Mouse (Mus musculus) brain, embryonic 14.5 days (tissue): ENCODE data around the gene Gpkow.

Experiments
- CTCF ChIP-seq: fragments of 200-500 bp; IDR thresholded peaks from 2 replicates; pipeline ENCODE4 v1.5.1; 2012; ENCODE audit warnings: inconsistent platforms, mild to moderate bottlenecking, moderate library complexity, borderline replicate concordance; ENCODE audit not compliant: insufficient read depth, insufficient read length; ENCODE audit errors: extremely low read depth
- POLR2A ChIP-seq: fragments of 200-500 bp; IDR thresholded peaks from 2 replicates; pipeline ENCODE4 v1.6.1; 2012; ENCODE audit warnings: mild to moderate bottlenecking, inconsistent platforms, borderline replicate concordance; ENCODE audit not compliant: poor library complexity, insufficient read depth, insufficient read length, severe bottlenecking; ENCODE audit errors: extremely low read depth

DNA sequence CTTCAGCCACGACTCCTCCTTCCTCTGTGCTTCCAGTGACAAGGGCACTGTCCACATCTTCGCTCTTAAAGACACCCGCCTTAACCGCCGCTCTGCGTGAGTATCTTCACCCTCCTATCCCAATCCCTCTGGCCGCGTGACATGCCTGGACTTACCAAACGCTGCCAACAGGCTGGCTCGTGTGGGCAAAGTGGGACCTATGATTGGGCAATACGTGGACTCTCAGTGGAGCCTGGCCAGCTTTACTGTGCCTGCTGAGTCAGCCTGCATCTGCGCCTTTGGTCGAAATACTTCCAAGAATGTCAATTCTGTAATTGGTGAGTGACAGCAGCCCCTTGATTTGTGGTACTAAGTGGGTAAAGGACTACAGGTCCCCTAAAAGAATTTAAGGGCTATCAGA lies 30.2 kb downstream of the Gpkow start:
- TF ChIP-seq CTCF (no peak), POLR2A (no peak)
